Mouse (Mus musculus): ENCODE measurements around the gene Cfp.

Gene Cfp

GRCm38 (mm10) chrX:20931364-20931763, at the start of gene Cfp:
Gene Cfp (minus strand): TSS chrX:20931555.
- no peak for DNase-seq (ENCODE audit: low read depth, low spot score)

- no peak for DNase-seq (ENCODE audit: low read depth, low spot score)
Measured at GRCm38 (mm10) chrX:20980901-20981300, 49.5 kb upstream of the Cfp start.

DNA sequence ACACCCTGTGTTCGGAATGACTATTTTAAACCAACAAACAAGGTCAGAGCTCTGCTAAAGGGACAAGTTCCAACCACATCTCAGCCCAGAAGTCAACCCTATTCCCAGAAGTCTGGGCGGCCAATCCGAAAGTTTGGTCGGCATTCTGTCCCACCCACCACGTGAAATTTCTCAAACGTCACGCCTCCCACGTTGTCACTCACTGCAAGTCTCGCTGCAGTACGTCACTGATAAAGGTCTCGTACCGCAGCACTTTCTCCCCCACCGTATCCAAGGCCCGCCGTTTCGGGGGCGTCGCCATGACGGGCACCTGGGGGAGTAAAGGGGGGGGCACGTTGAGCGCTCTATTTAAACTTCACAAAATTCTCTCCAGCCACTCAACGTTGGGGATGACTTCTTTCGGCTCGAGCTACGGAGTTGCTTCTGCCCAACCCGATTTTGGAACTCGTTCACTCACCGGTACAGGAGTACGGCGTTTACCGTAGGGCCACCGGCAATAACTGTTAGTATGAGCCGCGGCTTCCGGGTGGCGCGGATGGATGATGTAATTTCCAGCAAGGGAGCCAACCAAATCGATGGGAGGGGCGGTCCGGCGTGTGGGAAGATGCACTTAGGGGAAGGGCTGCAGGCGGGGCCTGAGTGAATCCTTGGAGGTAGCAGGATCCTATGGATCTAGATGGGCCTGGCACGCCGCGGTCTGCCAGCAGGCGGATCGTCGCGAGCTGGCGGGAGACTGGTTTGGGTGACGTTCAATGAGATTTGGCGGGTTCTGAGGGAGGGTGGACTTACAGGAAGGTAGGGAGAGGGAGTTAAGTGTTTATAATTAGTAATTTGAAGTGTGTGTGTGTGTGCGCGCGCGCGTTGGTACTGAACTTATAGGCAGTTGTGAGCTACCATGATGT, 30.4 kb upstream of the Cfp start, which contains the start of gene Uxt:
Uxt (minus strand) TSS at position 541 of the 902 bp plus-strand sequence.
- DNase-seq (ENCODE audit: low read depth, low spot score): peak; percentile 96

DNA sequence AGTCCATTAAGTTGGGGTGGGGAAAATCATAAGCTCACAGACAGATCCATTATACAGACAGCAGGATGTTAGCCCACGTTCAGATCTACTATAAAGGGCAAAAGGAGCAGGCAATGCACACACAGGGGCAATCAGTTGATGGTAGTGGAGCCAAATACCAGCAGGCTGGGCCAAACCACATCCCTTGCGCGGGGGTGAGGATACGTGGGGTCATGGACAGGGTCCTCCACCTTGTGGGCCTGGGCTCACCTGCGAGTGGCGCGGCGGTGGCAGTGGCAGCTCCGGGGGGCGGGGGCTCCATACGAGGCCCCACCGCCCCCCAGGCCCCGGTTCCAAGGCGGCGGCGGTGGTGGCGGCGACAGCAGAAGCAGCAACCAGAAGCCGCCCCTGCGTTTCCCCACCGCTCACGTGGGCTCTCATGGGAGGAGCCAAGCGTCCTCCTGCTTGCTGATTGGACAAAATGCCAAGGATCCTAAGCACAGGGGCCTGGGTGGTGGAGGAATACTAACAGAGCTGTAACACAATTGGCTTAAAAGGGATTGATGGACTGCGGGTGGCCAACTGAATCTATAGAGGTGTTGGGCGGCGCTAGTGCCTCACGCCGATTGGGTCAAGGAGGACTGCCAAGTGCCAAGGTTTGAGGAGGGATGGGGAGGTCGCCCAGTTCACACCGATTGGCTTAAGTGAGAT, 19.0 kb upstream of the Cfp start, which contains the start of gene Elk1:
Elk1 (minus strand) TSS at position 418 of the 690 bp plus-strand sequence.
- peak; percentile 98 for DNase-seq (ENCODE audit: low read depth, low spot score)

DNA sequence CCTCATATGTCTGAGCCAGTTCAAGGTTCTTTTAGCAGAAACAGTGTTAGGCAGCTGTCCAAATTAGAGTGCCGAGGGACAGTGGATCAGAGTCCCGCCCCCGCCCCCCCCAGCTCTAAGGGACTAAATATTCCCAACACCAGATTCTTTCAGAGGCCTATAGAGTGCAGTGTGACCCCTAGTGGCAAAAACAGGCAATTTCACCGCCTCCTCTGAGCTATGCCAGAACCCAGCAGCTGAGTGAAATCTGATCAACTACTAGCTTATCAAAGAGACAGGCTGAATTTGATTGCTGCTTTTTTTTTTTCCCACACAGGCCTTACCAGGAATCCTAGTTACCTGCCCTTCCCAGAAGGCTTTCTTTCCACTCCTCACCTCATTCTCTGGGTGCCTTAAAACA, 14.7 kb upstream of the Cfp start:
- peak; percentile 41 for DNase-seq (ENCODE audit: low read depth, low spot score)

- no peak for DNase-seq (ENCODE audit: low read depth, low spot score)
Measured at GRCm38 (mm10) chrX:20931963-20932362, 608 bp upstream of the Cfp start.

- DNase-seq (ENCODE audit: low read depth, low spot score): no peak
Measured at GRCm38 (mm10) chrX:20929859-20930258, 1.5 kb downstream of the Cfp start.

- no peak for DNase-seq (ENCODE audit: low read depth, low spot score)
Measured at GRCm38 (mm10) chrX:20924976-20925375, 6.4 kb downstream of the Cfp start.

DNA sequence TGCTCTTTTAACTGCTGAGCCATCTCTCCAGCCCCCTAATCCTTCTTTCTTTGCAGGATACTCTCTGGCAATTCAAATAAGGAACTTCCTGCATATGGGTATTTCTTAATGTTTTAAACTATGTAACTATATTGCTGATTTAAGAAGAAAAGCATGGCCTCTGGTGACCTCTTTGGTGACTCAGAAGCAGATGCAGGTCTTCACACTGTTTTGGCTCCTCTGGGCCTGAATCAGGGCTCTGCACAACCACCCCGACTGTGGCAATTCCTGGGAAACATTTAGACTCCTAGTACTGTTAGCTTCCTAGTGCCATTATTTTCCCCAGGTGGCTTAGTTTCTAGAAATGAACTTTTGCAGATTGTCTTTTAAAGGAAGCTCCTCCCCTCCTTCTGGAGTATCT, 7.8 kb downstream of the Cfp start:
- no peak for DNase-seq (ENCODE audit: low read depth, low spot score)

- no peak for DNase-seq (ENCODE audit: low read depth, low spot score)
Measured at GRCm38 (mm10) chrX:20921366-20921765, 10.0 kb downstream of the Cfp start.

- DNase-seq (ENCODE audit: low read depth, low spot score): peak; percentile 95
Measured at GRCm38 (mm10) chrX:20920844-20921364, 10.5 kb downstream of the Cfp start, which contains the start of gene Syn1. Gene Syn1 (minus strand): TSS chrX:20921004.

DNA sequence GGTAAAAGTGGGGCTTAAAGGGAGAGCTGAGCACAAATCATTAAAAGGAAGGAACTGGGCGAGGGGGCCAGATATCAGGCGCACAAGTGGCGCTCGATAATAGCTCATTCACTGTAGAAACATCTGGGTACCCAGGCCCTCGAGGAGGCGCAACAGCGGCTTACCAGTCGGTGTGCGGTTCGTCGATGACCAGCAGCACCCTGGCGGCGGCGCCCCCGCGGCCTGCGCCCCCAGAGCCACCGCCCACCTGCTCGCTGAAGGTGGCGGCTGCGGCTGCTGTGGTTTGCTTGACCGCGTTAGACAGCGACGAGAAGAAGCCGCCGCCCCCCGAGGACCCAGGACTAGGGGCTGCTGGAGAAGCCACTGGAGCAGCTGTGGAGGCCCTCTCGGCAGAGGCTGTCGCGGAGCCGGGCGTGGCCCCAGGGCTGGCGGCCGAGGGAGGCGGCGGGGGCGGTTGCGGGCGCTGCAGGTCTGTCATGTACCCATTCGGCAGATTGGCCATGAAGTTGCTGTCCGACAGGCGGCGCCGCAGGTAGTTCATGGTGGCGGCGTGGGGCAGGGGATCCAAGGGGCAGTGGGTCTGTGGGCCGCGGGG, 11.0 kb downstream of the Cfp start:
- DNase-seq (ENCODE audit: low read depth, low spot score): no peak

GRCm38 (mm10) chrX:20915075-20915474, 16.3 kb downstream of the Cfp start:
- DNase-seq (ENCODE audit: low read depth, low spot score): no peak

- no peak for DNase-seq (ENCODE audit: low read depth, low spot score)
Measured at GRCm38 (mm10) chrX:20913726-20914125, 17.6 kb downstream of the Cfp start.

GRCm38 (mm10) chrX:20910074-20910473, 21.3 kb downstream of the Cfp start:
- peak; percentile 79 for DNase-seq (ENCODE audit: low read depth, low spot score)

All from R1 (cell line).